Mouse (Mus musculus) ES-E14 (cell line): Measurements from ENCODE around the gene Amigo3.

Source experiments
- HCFC1 ChIP-seq: IDR thresholded peaks from 2 replicates; pipeline ENCODE4 v1.6.1; 2012; ENCODE audit warnings: low read length, inconsistent platforms, borderline replicate concordance; ENCODE audit not compliant: insufficient read depth
- ZC3H11A ChIP-seq: IDR thresholded peaks from 2 replicates; pipeline ENCODE4 v1.6.1; 2012; ENCODE audit warnings: low read depth, mild to moderate bottlenecking, inconsistent platforms, low read length, borderline replicate concordance

- TF ChIP-seq HCFC1 (no peak), ZC3H11A (no peak)
These were observed 18.8 kb downstream of the Amigo3 start for GRCm38 (mm10) chr9:108071801-108072200.
